Mouse (Mus musculus) forebrain, embryonic 12.5 days (tissue): ENCODE data around the gene Ube2a. TPM values are rescaled to one million over a fixed set of nuclear protein-coding genes. Genes with fewer than 3 reads are reported as not detected.
"Not testable (repeated sequence)": the region's sequence is repeated elsewhere in the genome, so short reads cannot be mapped to it uniquely, and the experiment has no call there.

ENCODE experiments used
- ATAC-seq: fragments of 200-750 bp; cut with Nextera tagmentation; 2 replicates; pipeline ENCODE4 v1.8.0; 2017; ENCODE audit warnings: moderate TSS enrichment; ENCODE audit not compliant: low FRiP score
- H3K27ac ChIP-seq: fragments of 300-500 bp; sonication (generic); 2 replicates; pipeline ENCODE4 v1.5.1; 2016; ENCODE audit warnings: mild to moderate bottlenecking
- H3K27me3 ChIP-seq: fragments of 300-500 bp; sonication (generic); 2 replicates; pipeline ENCODE4 v1.6.1; 2016; ENCODE audit warnings: mild to moderate bottlenecking
- H3K36me3 ChIP-seq: fragments of 300-500 bp; sonication (generic); replicated peaks from 2 replicates; pipeline ENCODE4 v1.6.1; 2016; ENCODE audit warnings: mild to moderate bottlenecking
- H3K4me1 ChIP-seq: fragments of 300-500 bp; sonication (generic); 2 replicates; pipeline ENCODE4 v1.6.1; 2016
- H3K4me2 ChIP-seq: fragments of 300-500 bp; sonication (generic); 2 replicates; pipeline ENCODE4 v1.6.1; 2016; ENCODE audit warnings: mild to moderate bottlenecking, moderate library complexity
- H3K4me3 ChIP-seq: fragments of 300-500 bp; sonication (generic); replicated peaks from 2 replicates; pipeline ENCODE4 v1.5.1; 2016; ENCODE audit warnings: mild to moderate bottlenecking
- H3K9ac ChIP-seq: fragments of 300-500 bp; sonication (generic); 2 replicates; pipeline ENCODE4 v1.6.1; 2016; ENCODE audit warnings: mild to moderate bottlenecking
- H3K9me3 ChIP-seq: fragments of 300-500 bp; sonication (generic); 2 replicates; pipeline ENCODE4 v1.6.1; 2016
- WGBS: fragments of 180-500 bp; shearing (Covaris S2); methylation state at CpG from one replicate; pipeline ENCODE4 v1.1.7; 2016; 5-methylcytosine and 5-hydroxymethylcytosine counted together
- polyA plus RNA-seq: library from polyadenylated mRNA; unstranded; fragments of >200 nt; fragmentation: Nextera tagmentation; extraction: Ambion mirVana; gene quantifications from 2 replicates; pipeline ENCODE4 v1.2.1, GENCODE M21; 2016

Gene Ube2a
- polyA plus RNA-seq, 1 experiment from 2014 or later, result 120 TPM

- Histone ChIP-seq H3K4me2 (no peak overlapping the region), H3K27ac (no peak overlapping the region), H3K36me3 (no peaks in the 10 kb centered on the region; the same call in 1 of the 2 replicates), H3K9me3 (no peaks in the 10 kb centered on the region), H3K9ac (no peak overlapping the region), H3K4me3 (no peak overlapping the region), H3K4me1 (no peaks in the 10 kb centered on the region), H3K27me3 (no peaks in the 10 kb centered on the region)
- ATAC-seq, result no peak
- 77% methylated on average over 8 of the region's 8 CpGs for WGBS
These were observed 21.1 kb upstream of the Ube2a start for GRCm38 (mm10) chrX:36852631-36853030.

GRCm38 (mm10) chrX:36863766-36864608 is 9.7 kb upstream of the Ube2a start:
- peak; percentile 91 for ATAC-seq
- H3K4me2 ChIP-seq, result peak overlapping the region; percentile 50
- peak overlapping the region; percentile 49 for H3K4me3 ChIP-seq
- H3K27ac ChIP-seq, result 0 out of 2 replicates have a peak overlapping the region, but pooled peaks have one; percentile 36
- peaks cover 6% of the 10 kb centered on the region for H3K4me1 ChIP-seq
- H3K9me3 ChIP-seq, result no peaks in the 10 kb centered on the region
- H3K36me3 ChIP-seq, result no peaks in the 10 kb centered on the region
- peak overlapping the region; percentile 55 for H3K9ac ChIP-seq
- no peaks in the 10 kb centered on the region for H3K27me3 ChIP-seq
- 21% methylated on average over 42 of the region's 44 CpGs for WGBS

- WGBS, result 61% methylated on average over 8 of the region's 8 CpGs
- peak overlapping the region; percentile 27; the same call in 1 of the 2 replicates for H3K4me2 ChIP-seq
- no peaks in the 10 kb centered on the region for H3K27me3 ChIP-seq
- no peak overlapping the region for H3K9ac ChIP-seq
- peak overlapping the region; percentile 49 for H3K4me3 ChIP-seq
- no peak for ATAC-seq
- H3K9me3 ChIP-seq, result no peaks in the 10 kb centered on the region
- no peak overlapping the region for H3K27ac ChIP-seq
- peaks cover 6% of the 10 kb centered on the region for H3K4me1 ChIP-seq
- H3K36me3 ChIP-seq, result no peaks in the 10 kb centered on the region
These were observed 8.9 kb upstream of the Ube2a start for GRCm38 (mm10) chrX:36864609-36865328.

GRCm38 (mm10) chrX:36870372-36870771 is 3.3 kb upstream of the Ube2a start:
- WGBS, result 80% methylated on average over 3 of the region's 3 CpGs
- Histone ChIP-seq H3K9me3 (no peaks in the 10 kb centered on the region; the same call in 1 of the 2 replicates), H3K27ac (no peak overlapping the region), H3K4me3 (no peak overlapping the region), H3K4me1 (no peaks in the 10 kb centered on the region), H3K4me2 (no peak overlapping the region), H3K36me3 (no peaks in the 10 kb centered on the region), H3K27me3 (no peaks in the 10 kb centered on the region), H3K9ac (no peak overlapping the region)
- no peak for ATAC-seq

- peak; percentile 97 for ATAC-seq
- 15% methylated on average over 46 of the region's 57 CpGs for WGBS
These were observed 537 bp downstream of the Ube2a start for GRCm38 (mm10) chrX:36874178-36874696.

GRCm38 (mm10) chrX:36874704-36875128 is 1.0 kb downstream of the Ube2a start:
- Histone ChIP-seq H3K27me3 (no peaks in the 10 kb centered on the region), H3K27ac (peak overlapping the region; percentile 82), H3K9me3 (no peaks in the 10 kb centered on the region; the same call in 1 of the 2 replicates), H3K36me3 (no peaks in the 10 kb centered on the region), H3K4me2 (peak overlapping the region; percentile 58), H3K4me1 (peaks cover 4% of the 10 kb centered on the region; the same call in 1 of the 2 replicates), H3K9ac (peak overlapping the region; percentile 84), H3K4me3 (peak overlapping the region; percentile 68)
- WGBS, result 8% methylated on average over 19 of the region's 36 CpGs
- peak; percentile 47 for ATAC-seq

More at GRCm38 (mm10) chrX:36874178-36874696, 537 bp downstream of the Ube2a start:
- Histone ChIP-seq H3K4me3 (peak overlapping the region; percentile 68), H3K4me2 (peak overlapping the region; percentile 58), H3K27ac (peak overlapping the region; percentile 82), H3K27me3 (no peaks in the 10 kb centered on the region), H3K36me3 (no peaks in the 10 kb centered on the region), H3K9ac (peak overlapping the region; percentile 84), H3K4me1 (peaks cover 4% of the 10 kb centered on the region; the same call in 1 of the 2 replicates), H3K9me3 (no peaks in the 10 kb centered on the region; the same call in 1 of the 2 replicates)

- Histone ChIP-seq H3K9ac (no peak overlapping the region), H3K27me3 (no peaks in the 10 kb centered on the region), H3K9me3 (no peaks in the 10 kb centered on the region), H3K27ac (no peak overlapping the region), H3K4me1 (no peaks in the 10 kb centered on the region), H3K4me2 (no peak overlapping the region), H3K4me3 (no peak overlapping the region), H3K36me3 (peaks cover 13% of the 10 kb centered on the region)
- WGBS, result 88% methylated on average over 1 of the region's 1 CpGs
- ATAC-seq, result no peak
These were observed 11.0 kb downstream of the Ube2a start for GRCm38 (mm10) chrX:36884719-36885118.

GRCm38 (mm10) chrX:36898931-36899330 is 25.2 kb downstream of the Ube2a start:
- H3K27ac ChIP-seq, H3K4me3 ChIP-seq, H3K4me2 ChIP-seq, H3K36me3 ChIP-seq, ATAC-seq, H3K9ac ChIP-seq, H3K4me1 ChIP-seq, H3K27me3 ChIP-seq, H3K9me3 ChIP-seq: not testable (repeated sequence)
- 12% methylated on average over 1 of the region's 1 CpGs for WGBS

- Histone ChIP-seq H3K9ac (peak overlapping the region; percentile 68; the same call in 1 of the 2 replicates), H3K27ac (peak overlapping the region; percentile 77; the same call in 1 of the 2 replicates)
These were observed 28.0 kb downstream of the Ube2a start for GRCm38 (mm10) chrX:36901655-36902054.

GRCm38 (mm10) chrX:36902321-36903114 is 28.8 kb downstream of the Ube2a start, which contains the start of gene Nkrf:
Nkrf (minus strand) TSS chrX:36902899.
- peak; percentile 81 for ATAC-seq
- Histone ChIP-seq H3K4me3 (peak within 1 kb of the TSS; percentile 58), H3K4me1 (no peaks in the 10 kb centered on the region), H3K4me2 (peak within 1 kb of the TSS; percentile 58), H3K27ac (peak within 1 kb of the TSS; percentile 77), H3K9me3 (no peaks in the 10 kb centered on the region), H3K9ac (peak within 1 kb of the TSS; percentile 68), H3K27me3 (no peaks in the 10 kb centered on the region), H3K36me3 (no peaks in the 10 kb centered on the region)
- 22% methylated on average over 27 of the region's 47 CpGs for WGBS

More at GRCm38 (mm10) chrX:36901655-36902054, 28.0 kb downstream of the Ube2a start:
- H3K4me2 ChIP-seq, result peak overlapping the region; percentile 58
- no peak for ATAC-seq
- H3K4me3 ChIP-seq, result peak overlapping the region; percentile 58
- 41% methylated on average over 3 of the region's 3 CpGs for WGBS
- no peaks in the 10 kb centered on the region for H3K27me3 ChIP-seq
- no peaks in the 10 kb centered on the region for H3K4me1 ChIP-seq
- no peaks in the 10 kb centered on the region for H3K36me3 ChIP-seq
- no peaks in the 10 kb centered on the region for H3K9me3 ChIP-seq

GRCm38 (mm10) chrX:36903115-36903768 is 29.5 kb downstream of the Ube2a start:
- Histone ChIP-seq H3K27me3 (no peaks in the 10 kb centered on the region), H3K9me3 (no peaks in the 10 kb centered on the region), H3K4me1 (no peaks in the 10 kb centered on the region), H3K4me2 (peak overlapping the region; percentile 58), H3K36me3 (no peaks in the 10 kb centered on the region), H3K9ac (peak overlapping the region; percentile 68), H3K27ac (peak overlapping the region; percentile 77), H3K4me3 (peak overlapping the region; percentile 58)
- 14% methylated on average over 31 of the region's 32 CpGs for WGBS
- ATAC-seq, result peak; percentile 93
